Mouse (Mus musculus) stomach, embryonic 15.5 days (tissue): ENCODE results near the gene Strip2. TPM values are rescaled to one million over a fixed set of nuclear protein-coding genes. Genes with fewer than 3 reads are reported as not detected.

ENCODE experiments used
- microRNA-seq: library from miRNA; unstranded; fragments of <30 nt; microRNA quantifications from one replicate; pipeline ENCODE4, GENCODE M21; 2016
- polyA plus RNA-seq: library from polyadenylated mRNA; unstranded; fragments of >200 nt; fragmentation: Nextera tagmentation; extraction: Ambion mirVana; gene quantifications from 2 replicates; pipeline ENCODE4 v1.2.1, GENCODE M21; 2015

The Strip2 gene
- polyA plus RNA-seq, 1 experiment from 2014 or later = 0.50 TPM

Small RNA genes lying within 50 kb of the gene (microRNA-seq; reads per million reads assigned to microRNA genes)
- not detected for gene Gm23049

Other genes starting within 250 kb of the Strip2 start
- gene Tspan33, start 222.8 kb upstream of the Strip2 start, polyA plus RNA-seq = 10.2 and 19.5 TPM in 2 replicates
- gene Smo, start 181.5 kb upstream of the Strip2 start, polyA plus RNA-seq = 36.0 and 41.7 TPM in 2 replicates
- 30.2 and 40.3 TPM in 2 replicates for gene Ahcyl2, start 149.0 kb upstream of the Strip2 start, polyA plus RNA-seq
- gene Nrf1, start 131.0 kb downstream of the Strip2 start, polyA plus RNA-seq = 46.5 and 49.8 TPM in 2 replicates